Mouse (Mus musculus) frontal cortex, adult (tissue): Measurements from ENCODE around the gene Fli1.
A peak's percentile ranks its signal among the peaks of the same experiment; 100 is the strongest.

Experiments used
- ATAC-seq: cut with Nextera tagmentation; 2 replicates; pipeline ENCODE4 v1.9.2; 2017; ENCODE audit warnings: mild to moderate bottlenecking, moderate library complexity, mixed read lengths; ENCODE audit not compliant: low TSS enrichment

The Fli1 gene

GRCm38 (mm10) chr9:32542212-32543039, at the start of gene Fli1:
Gene Fli1 (minus strand): TSS chr9:32542861.
- no peak for ATAC-seq

- ATAC-seq, result peak; percentile 95
These were observed 49.3 kb upstream of the Fli1 start for GRCm38 (mm10) chr9:32591732-32592582.

GRCm38 (mm10) chr9:32590571-32590970, 47.9 kb upstream of the Fli1 start:
- ATAC-seq, result no peak

GRCm38 (mm10) chr9:32589900-32590299, 47.2 kb upstream of the Fli1 start:
- ATAC-seq, result peak; percentile 90

- ATAC-seq, result no peak
These were observed 42.7 kb upstream of the Fli1 start for GRCm38 (mm10) chr9:32585357-32585756.

GRCm38 (mm10) chr9:32583905-32584304, 41.2 kb upstream of the Fli1 start:
- no peak for ATAC-seq

- no peak for ATAC-seq
These were observed 39.4 kb upstream of the Fli1 start for GRCm38 (mm10) chr9:32581851-32582573.

- no peak for ATAC-seq
These were observed 35.8 kb upstream of the Fli1 start for GRCm38 (mm10) chr9:32578411-32578810.

- ATAC-seq, result no peak
These were observed 31.0 kb upstream of the Fli1 start for GRCm38 (mm10) chr9:32573638-32574037.

- no peak for ATAC-seq
These were observed 29.0 kb upstream of the Fli1 start for GRCm38 (mm10) chr9:32571676-32572075.

- no peak for ATAC-seq
These were observed 27.9 kb upstream of the Fli1 start for GRCm38 (mm10) chr9:32570547-32570946.

- no peak for ATAC-seq
These were observed 26.6 kb upstream of the Fli1 start for GRCm38 (mm10) chr9:32569261-32569660.

- ATAC-seq, result no peak
These were observed 24.9 kb upstream of the Fli1 start for GRCm38 (mm10) chr9:32567603-32568002.

GRCm38 (mm10) chr9:32565309-32565708, 22.6 kb upstream of the Fli1 start:
- no peak for ATAC-seq

GRCm38 (mm10) chr9:32562837-32563236, 20.2 kb upstream of the Fli1 start:
- ATAC-seq, result no peak

- peak; percentile 93 for ATAC-seq
These were observed 19.7 kb upstream of the Fli1 start for GRCm38 (mm10) chr9:32562409-32562808.

GRCm38 (mm10) chr9:32561190-32561890, 18.7 kb upstream of the Fli1 start:
- no peak for ATAC-seq

GRCm38 (mm10) chr9:32559859-32560258, 17.2 kb upstream of the Fli1 start:
- ATAC-seq, result no peak

- ATAC-seq, result no peak
These were observed 16.8 kb upstream of the Fli1 start for GRCm38 (mm10) chr9:32559454-32559853.

GRCm38 (mm10) chr9:32556313-32556712, 13.7 kb upstream of the Fli1 start:
- ATAC-seq, result no peak

- no peak for ATAC-seq
These were observed 12.6 kb upstream of the Fli1 start for GRCm38 (mm10) chr9:32555279-32555678.

GRCm38 (mm10) chr9:32550541-32550940, 7.9 kb upstream of the Fli1 start:
- no peak for ATAC-seq
